Mouse (Mus musculus): Measurements from ENCODE around the gene Med13. TPM values are rescaled to one million over a fixed set of nuclear protein-coding genes. Genes with fewer than 3 reads are reported as not detected.

The Med13 gene
- polyA plus RNA-seq, 1 experiment from 2014 or later: 7.4 TPM

DNA sequence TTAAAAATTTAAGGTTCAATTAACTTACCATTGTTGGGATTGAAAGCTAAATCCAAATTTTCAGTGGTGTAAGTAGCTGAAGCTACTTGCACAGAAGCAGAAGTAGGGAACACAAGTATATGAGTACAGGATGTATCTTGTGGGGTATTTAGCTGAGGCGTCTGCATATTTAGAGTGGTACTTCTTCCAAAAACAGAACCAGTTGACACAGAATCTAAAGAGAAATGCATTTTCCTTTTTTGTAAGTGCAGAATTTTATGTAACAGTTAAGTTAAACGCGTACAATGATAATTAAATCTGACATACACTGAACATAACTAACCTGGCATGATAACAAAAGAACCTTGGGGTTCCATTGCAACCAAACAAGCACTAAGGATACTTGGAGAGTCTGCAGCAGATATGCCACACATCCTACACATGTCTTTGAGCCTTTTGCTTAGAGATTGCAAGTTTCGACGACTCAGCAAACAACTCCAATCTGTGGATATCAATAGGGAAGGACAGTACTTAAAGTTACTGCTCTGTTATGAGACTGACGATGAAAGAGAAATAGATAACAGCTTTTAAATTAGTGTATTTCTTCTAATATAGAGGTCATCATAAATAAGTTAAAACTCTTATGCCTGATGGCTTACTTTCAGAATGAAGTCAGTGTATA is 78.8 kb downstream of the Med13 start:
- H3K4me1 ChIP-seq (ENCODE audit: control insufficient read depth, insufficient read depth, low read depth, low read length): no peaks in the 10 kb centered on the region
- H3K4me3 ChIP-seq (ENCODE audit: low read length): no peak overlapping the region
- no peak for ATAC-seq
- H3K9me3 ChIP-seq (ENCODE audit: control insufficient read depth, low read length): no peaks in the 10 kb centered on the region
- peaks cover 28% of the 10 kb centered on the region for H3K36me3 ChIP-seq (ENCODE audit: control insufficient read depth, insufficient read depth, low read length)
- H3K27ac ChIP-seq (ENCODE audit: low read depth, low read length): no peak overlapping the region
- H3K9ac ChIP-seq (ENCODE audit: low read depth, low read length): no peak overlapping the region
- whole genome bisulfite sequencing: 96% methylated on average over 6 of the region's 6 CpGs
- H3K27me3 ChIP-seq (replicated peaks; ENCODE audit: control insufficient read depth, insufficient read depth, low read length): no peaks in the 10 kb centered on the region
- H3K4me2 ChIP-seq (ENCODE audit: low read length): no peak overlapping the region

DNA sequence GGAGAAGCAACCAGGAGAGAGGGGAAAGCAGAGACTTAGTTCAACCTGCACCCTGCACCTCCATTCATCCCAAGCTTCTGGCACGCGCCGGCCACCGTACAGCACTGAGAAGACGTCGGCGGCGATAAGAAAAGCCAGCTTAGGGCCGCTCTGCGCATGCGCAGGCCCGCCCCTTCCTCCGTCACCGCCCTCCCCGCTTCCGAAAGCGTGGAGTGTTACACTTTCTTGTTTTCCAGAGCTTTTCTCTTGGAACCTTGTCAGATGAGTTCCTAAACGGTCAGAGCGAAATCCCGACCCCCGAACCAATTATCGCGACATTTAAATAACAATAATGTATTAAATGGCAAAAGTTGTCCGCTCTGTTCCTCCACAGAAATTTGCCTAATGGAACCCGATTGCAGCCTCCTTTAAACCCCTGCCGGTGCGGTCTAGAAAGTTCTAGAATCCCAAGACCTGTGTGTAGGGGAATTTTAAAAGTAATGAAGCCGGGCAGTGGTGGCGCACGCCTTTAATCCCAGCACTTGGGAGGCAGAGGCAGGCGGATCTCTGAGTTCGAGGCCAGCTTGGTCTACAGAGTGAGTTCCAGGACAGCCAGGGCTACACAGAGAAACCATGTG is 99.8 kb downstream of the Med13 start, which contains the start of gene Ints2:
TSS of gene Ints2 (minus strand) at position 116 of the 617 bp plus-strand sequence.
- Histone ChIP-seq H3K27me3 (replicated peaks; ENCODE audit: control insufficient read depth, insufficient read depth, low read length) (no peaks in the 10 kb centered on the region), H3K27ac (ENCODE audit: low read depth, low read length) (peak within 1 kb of the TSS; percentile 76), H3K4me2 (ENCODE audit: low read length) (peak within 1 kb of the TSS; percentile 68), H3K36me3 (ENCODE audit: control insufficient read depth, insufficient read depth, low read length) (no peaks in the 10 kb centered on the region), H3K9ac (ENCODE audit: low read depth, low read length) (peak within 1 kb of the TSS; percentile 86), H3K9me3 (ENCODE audit: control insufficient read depth, low read length) (no peaks in the 10 kb centered on the region), H3K4me1 (ENCODE audit: control insufficient read depth, insufficient read depth, low read depth, low read length) (peaks cover 16% of the 10 kb centered on the region), H3K4me3 (ENCODE audit: low read length) (peak within 1 kb of the TSS; percentile 68)
- 10% methylated on average over 32 of the region's 32 CpGs for WGBS
- ATAC-seq: peak; percentile 96

- Histone ChIP-seq H3K36me3 (ENCODE audit: control insufficient read depth, insufficient read depth, low read length) (0 out of 2 replicates have a peak, but pooled peaks cover 1% of the 10 kb centered on the region), H3K27me3 (replicated peaks; ENCODE audit: control insufficient read depth, insufficient read depth, low read length) (no peaks in the 10 kb centered on the region), H3K4me1 (ENCODE audit: control insufficient read depth, insufficient read depth, low read depth, low read length) (peaks cover 16% of the 10 kb centered on the region), H3K4me2 (ENCODE audit: low read length) (peak overlapping the region; percentile 68), H3K27ac (ENCODE audit: low read depth, low read length) (peak overlapping the region; percentile 76), H3K9me3 (ENCODE audit: control insufficient read depth, low read length) (no peaks in the 10 kb centered on the region), H3K9ac (ENCODE audit: low read depth, low read length) (peak overlapping the region; percentile 86), H3K4me3 (ENCODE audit: low read length) (peak overlapping the region; percentile 68)
- WGBS: under 1% methylated on average over 22 of the region's 22 CpGs
- peak; percentile 72 for ATAC-seq
Observed at GRCm38 (mm10) chr11:86257054-86257453, 100.3 kb downstream of the Med13 start.

DNA sequence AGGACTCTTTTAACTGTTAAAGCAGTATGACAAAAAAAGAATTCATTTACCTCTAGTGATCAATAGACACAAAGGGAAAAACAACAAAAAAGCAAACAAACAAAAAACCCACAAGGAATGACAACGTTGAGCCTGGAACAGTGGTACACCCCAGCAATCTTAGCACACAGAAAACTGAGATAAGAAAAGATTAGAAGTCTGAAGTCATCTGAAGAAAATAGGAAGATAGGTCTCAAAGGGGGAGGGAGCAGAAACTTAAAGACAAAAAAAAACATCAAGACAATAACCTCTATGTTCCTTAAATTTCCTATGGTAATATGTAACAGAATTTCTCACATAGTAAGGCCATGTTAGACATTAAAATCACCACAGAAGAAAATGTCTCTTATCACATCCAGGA is 104.1 kb downstream of the Med13 start:
- no peak overlapping the region for H3K4me2 ChIP-seq (ENCODE audit: low read length)
- no peaks in the 10 kb centered on the region for H3K9me3 ChIP-seq (ENCODE audit: control insufficient read depth, low read length)
- no peak overlapping the region for H3K4me3 ChIP-seq (ENCODE audit: low read length)
- H3K27ac ChIP-seq (ENCODE audit: low read depth, low read length): no peak overlapping the region
- no peak overlapping the region for H3K9ac ChIP-seq (ENCODE audit: low read depth, low read length)
- H3K27me3 ChIP-seq (replicated peaks; ENCODE audit: control insufficient read depth, insufficient read depth, low read length): no peaks in the 10 kb centered on the region
- ATAC-seq: no peak
- H3K36me3 ChIP-seq (ENCODE audit: control insufficient read depth, insufficient read depth, low read length): peaks cover 10% of the 10 kb centered on the region
- peaks cover 16% of the 10 kb centered on the region for H3K4me1 ChIP-seq (ENCODE audit: control insufficient read depth, insufficient read depth, low read depth, low read length)
- 87% methylated on average over 1 of the region's 1 CpGs for WGBS

DNA sequence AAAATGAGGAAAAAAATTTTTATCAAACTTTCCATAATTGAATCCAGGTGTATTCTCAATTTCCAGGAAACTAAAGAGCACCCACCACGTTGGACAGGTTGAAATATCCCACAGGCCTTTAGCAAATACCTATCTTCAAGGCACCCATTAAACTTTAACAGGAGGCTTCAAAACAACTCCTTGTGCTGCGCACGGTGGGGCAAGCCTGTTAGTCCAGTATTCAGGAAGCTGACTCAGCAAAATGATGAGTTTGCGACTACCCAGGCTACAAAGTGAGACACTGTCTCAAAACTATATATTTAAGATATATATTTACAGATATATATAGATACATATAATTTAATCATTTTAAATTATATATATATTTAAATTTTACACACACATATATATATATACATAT is 125.0 kb downstream of the Med13 start:
- peaks cover 26% of the 10 kb centered on the region for H3K36me3 ChIP-seq (ENCODE audit: control insufficient read depth, insufficient read depth, low read length)
- 95% methylated on average over 4 of the region's 4 CpGs for WGBS
- no peaks in the 10 kb centered on the region for H3K4me1 ChIP-seq (ENCODE audit: control insufficient read depth, insufficient read depth, low read depth, low read length)
- H3K27ac ChIP-seq (ENCODE audit: low read depth, low read length): no peak overlapping the region
- no peak for ATAC-seq
- no peak overlapping the region for H3K4me3 ChIP-seq (ENCODE audit: low read length)
- H3K9me3 ChIP-seq (ENCODE audit: control insufficient read depth, low read length): no peaks in the 10 kb centered on the region
- H3K27me3 ChIP-seq (replicated peaks; ENCODE audit: control insufficient read depth, insufficient read depth, low read length): no peaks in the 10 kb centered on the region
- no peak overlapping the region for H3K9ac ChIP-seq (ENCODE audit: low read depth, low read length)
- no peak overlapping the region for H3K4me2 ChIP-seq (ENCODE audit: low read length)

DNA sequence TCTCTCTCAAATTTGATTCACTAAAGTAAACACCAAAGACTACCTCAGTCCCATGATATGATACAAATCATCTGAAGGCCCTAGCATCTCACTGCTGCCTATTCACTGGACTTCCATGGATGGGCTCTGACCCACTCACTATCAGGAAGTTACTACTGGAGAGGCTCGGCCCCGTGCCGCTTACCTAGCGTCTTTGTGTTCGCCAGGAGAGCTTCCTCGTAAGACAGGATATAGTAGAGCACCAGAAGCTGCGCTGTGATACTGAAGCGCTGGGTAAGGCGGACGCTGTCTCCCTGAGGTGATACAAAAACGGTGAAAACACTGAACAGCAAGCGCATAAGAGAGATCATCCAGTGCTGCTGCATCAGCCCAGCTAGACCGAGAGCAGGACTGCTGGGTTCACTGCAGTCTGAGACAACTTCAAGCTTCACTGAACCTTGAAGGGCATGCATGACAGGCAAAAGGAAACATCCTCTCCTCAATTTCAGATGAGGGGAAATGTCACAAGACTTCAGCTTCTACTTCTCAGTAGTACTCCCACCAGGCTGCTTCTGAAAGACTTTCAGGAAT is 125.5 kb downstream of the Med13 start:
- peaks cover 24% of the 10 kb centered on the region for H3K36me3 ChIP-seq (ENCODE audit: control insufficient read depth, insufficient read depth, low read length)
- H3K27ac ChIP-seq (ENCODE audit: low read depth, low read length): no peak overlapping the region
- no peak overlapping the region for H3K4me3 ChIP-seq (ENCODE audit: low read length)
- no peaks in the 10 kb centered on the region for H3K4me1 ChIP-seq (ENCODE audit: control insufficient read depth, insufficient read depth, low read depth, low read length)
- H3K27me3 ChIP-seq (replicated peaks; ENCODE audit: control insufficient read depth, insufficient read depth, low read length): no peaks in the 10 kb centered on the region
- no peak for ATAC-seq
- WGBS: 95% methylated on average over 13 of the region's 13 CpGs
- no peak overlapping the region for H3K9ac ChIP-seq (ENCODE audit: low read depth, low read length)
- H3K9me3 ChIP-seq (ENCODE audit: control insufficient read depth, low read length): no peaks in the 10 kb centered on the region
- no peak overlapping the region for H3K4me2 ChIP-seq (ENCODE audit: low read length)

GRCm38 (mm10) chr11:86226646-86227180 is 130.7 kb downstream of the Med13 start:
- Histone ChIP-seq H3K9ac (ENCODE audit: low read depth, low read length) (no peak overlapping the region), H3K36me3 (ENCODE audit: control insufficient read depth, insufficient read depth, low read length) (peaks cover 27% of the 10 kb centered on the region), H3K27me3 (replicated peaks; ENCODE audit: control insufficient read depth, insufficient read depth, low read length) (no peaks in the 10 kb centered on the region)

DNA sequence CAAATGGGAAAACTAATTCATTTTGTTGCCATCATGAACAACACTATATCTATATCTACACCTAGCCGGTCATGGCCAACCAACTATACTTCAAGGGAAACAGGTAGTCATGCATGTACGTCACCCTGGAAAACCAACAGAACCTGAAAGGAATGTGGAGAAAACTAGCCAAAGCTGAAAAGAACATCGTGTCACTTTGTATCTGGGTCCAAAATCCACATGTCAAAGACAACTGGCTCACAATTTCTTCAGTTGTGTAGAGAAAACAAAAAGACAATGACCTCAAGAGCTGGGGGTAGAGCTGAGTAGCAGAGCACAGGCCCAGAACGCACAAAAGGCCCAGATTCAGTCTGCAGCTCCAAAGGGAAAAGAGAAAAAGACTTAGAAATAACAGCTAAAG is 131.6 kb downstream of the Med13 start:
- Histone ChIP-seq H3K4me3 (ENCODE audit: low read length) (no peak overlapping the region), H3K27ac (ENCODE audit: low read depth, low read length) (no peak overlapping the region), H3K4me1 (ENCODE audit: control insufficient read depth, insufficient read depth, low read depth, low read length) (no peaks in the 10 kb centered on the region), H3K9ac (ENCODE audit: low read depth, low read length) (no peak overlapping the region), H3K9me3 (ENCODE audit: control insufficient read depth, low read length) (no peaks in the 10 kb centered on the region), H3K27me3 (replicated peaks; ENCODE audit: control insufficient read depth, insufficient read depth, low read length) (no peaks in the 10 kb centered on the region), H3K4me2 (ENCODE audit: low read length) (no peak overlapping the region), H3K36me3 (ENCODE audit: control insufficient read depth, insufficient read depth, low read length) (peaks cover 21% of the 10 kb centered on the region)
- 77% methylated on average over 4 of the region's 4 CpGs for WGBS
- ATAC-seq: no peak

More at GRCm38 (mm10) chr11:86226646-86227180, 130.7 kb downstream of the Med13 start:
- H3K4me2 ChIP-seq (ENCODE audit: low read length): no peak overlapping the region
- no peaks in the 10 kb centered on the region for H3K9me3 ChIP-seq (ENCODE audit: control insufficient read depth, low read length)
- ATAC-seq: no peak
- H3K4me1 ChIP-seq (ENCODE audit: control insufficient read depth, insufficient read depth, low read depth, low read length): no peaks in the 10 kb centered on the region
- H3K4me3 ChIP-seq (ENCODE audit: low read length): no peak overlapping the region
- WGBS: 88% methylated on average over 8 of the region's 8 CpGs
- H3K27ac ChIP-seq (ENCODE audit: low read depth, low read length): no peak overlapping the region
